Mouse (Mus musculus): Measurements from ENCODE around the gene Gkn2. TPM values are rescaled to one million over a fixed set of nuclear protein-coding genes. Genes with fewer than 3 reads are reported as not detected.

The Gkn2 gene
- polyA plus RNA-seq, 1 experiment from 2014 or later = not detected

DNA sequence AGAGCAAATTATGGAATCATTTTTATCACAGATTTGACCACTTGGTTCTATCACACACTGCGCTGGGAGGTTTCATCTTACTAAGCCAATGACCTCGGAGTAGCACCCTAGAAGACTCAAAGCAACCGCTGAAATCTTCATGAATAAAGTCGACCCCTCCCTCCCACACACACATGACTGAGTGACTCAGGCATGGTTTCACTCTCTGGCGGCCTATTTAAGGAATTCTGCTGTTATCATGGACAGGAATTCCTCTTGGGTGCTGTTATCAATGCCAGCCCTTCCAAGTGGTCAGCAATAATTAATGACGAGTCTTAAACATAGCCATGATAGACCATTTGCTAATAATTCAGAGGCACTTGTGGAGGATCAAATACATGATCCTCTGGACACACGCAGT lies 49.1 kb downstream of the Gkn2 start:
- H3K27me3 ChIP-seq (ENCODE audit: insufficient read depth, poor library complexity, severe bottlenecking) = peaks cover 11% of the 10 kb centered on the region; the same call in 1 of the 2 replicates
- H3K4me3 ChIP-seq = peak overlapping the region; percentile 25; the same call in 1 of the 2 replicates
- H3K4me1 ChIP-seq = peaks cover 55% of the 10 kb centered on the region
- no peak for DNase-seq (ENCODE audit: low spot score)
- H3K27ac ChIP-seq = peak overlapping the region; percentile 71
- no peaks in the 10 kb centered on the region for H3K36me3 ChIP-seq
- no peaks in the 10 kb centered on the region for H3K9me3 ChIP-seq
- 31% methylated on average over 7 of the region's 7 CpGs for WGBS

GRCm38 (mm10) chr6:87424037-87424816 lies 51.1 kb downstream of the Gkn2 start:
- Histone ChIP-seq H3K27me3 (ENCODE audit: insufficient read depth, poor library complexity, severe bottlenecking) (peaks cover 8% of the 10 kb centered on the region; the same call in 1 of the 2 replicates), H3K9me3 (no peaks in the 10 kb centered on the region), H3K27ac (no peak overlapping the region), H3K36me3 (no peaks in the 10 kb centered on the region), H3K4me1 (peaks cover 64% of the 10 kb centered on the region), H3K4me3 (0 out of 2 replicates have a peak overlapping the region, but pooled peaks have one; percentile 12)
- 28% methylated on average over 19 of the region's 19 CpGs for WGBS
- DNase-seq (ENCODE audit: low spot score) = peak; percentile 82

GRCm38 (mm10) chr6:87426954-87427353 lies 53.8 kb downstream of the Gkn2 start:
- no peak for DNase-seq (ENCODE audit: low spot score)
- no peaks in the 10 kb centered on the region for H3K27me3 ChIP-seq (ENCODE audit: insufficient read depth, poor library complexity, severe bottlenecking)
- WGBS = 46% methylated on average over 5 of the region's 5 CpGs
- no peaks in the 10 kb centered on the region for H3K36me3 ChIP-seq
- H3K4me1 ChIP-seq = peaks cover 51% of the 10 kb centered on the region
- H3K27ac ChIP-seq = peak overlapping the region; percentile 25; the same call in 1 of the 2 replicates
- H3K9me3 ChIP-seq = no peaks in the 10 kb centered on the region
- H3K4me3 ChIP-seq = no peak overlapping the region

DNA sequence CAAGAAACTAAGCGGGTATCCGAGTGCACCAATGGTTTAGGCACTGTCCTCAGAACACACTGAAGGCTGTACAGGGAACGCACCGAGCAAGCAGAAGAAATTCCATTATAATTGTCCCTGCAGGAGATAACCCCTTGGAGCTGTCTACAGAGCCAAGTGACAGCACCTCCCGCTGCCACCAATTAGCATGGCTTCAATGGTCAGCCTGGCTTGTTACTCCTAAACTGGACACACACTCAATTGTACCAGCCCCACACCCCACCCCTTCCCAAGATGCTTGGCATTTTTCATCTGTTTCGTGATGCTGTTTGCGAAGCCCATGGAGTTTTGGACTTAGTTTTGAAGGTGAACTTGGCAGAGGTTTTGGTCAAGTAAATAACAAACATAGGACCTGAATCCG lies 54.5 kb downstream of the Gkn2 start:
- Histone ChIP-seq H3K27ac (peak overlapping the region; percentile 43; the same call in 1 of the 2 replicates), H3K36me3 (no peaks in the 10 kb centered on the region), H3K4me3 (0 out of 2 replicates have a peak overlapping the region, but pooled peaks have one; percentile 1), H3K27me3 (ENCODE audit: insufficient read depth, poor library complexity, severe bottlenecking) (no peaks in the 10 kb centered on the region), H3K9me3 (no peaks in the 10 kb centered on the region), H3K4me1 (peaks cover 47% of the 10 kb centered on the region)
- WGBS = 42% methylated on average over 8 of the region's 8 CpGs
- DNase-seq (ENCODE audit: low spot score) = no peak

DNA sequence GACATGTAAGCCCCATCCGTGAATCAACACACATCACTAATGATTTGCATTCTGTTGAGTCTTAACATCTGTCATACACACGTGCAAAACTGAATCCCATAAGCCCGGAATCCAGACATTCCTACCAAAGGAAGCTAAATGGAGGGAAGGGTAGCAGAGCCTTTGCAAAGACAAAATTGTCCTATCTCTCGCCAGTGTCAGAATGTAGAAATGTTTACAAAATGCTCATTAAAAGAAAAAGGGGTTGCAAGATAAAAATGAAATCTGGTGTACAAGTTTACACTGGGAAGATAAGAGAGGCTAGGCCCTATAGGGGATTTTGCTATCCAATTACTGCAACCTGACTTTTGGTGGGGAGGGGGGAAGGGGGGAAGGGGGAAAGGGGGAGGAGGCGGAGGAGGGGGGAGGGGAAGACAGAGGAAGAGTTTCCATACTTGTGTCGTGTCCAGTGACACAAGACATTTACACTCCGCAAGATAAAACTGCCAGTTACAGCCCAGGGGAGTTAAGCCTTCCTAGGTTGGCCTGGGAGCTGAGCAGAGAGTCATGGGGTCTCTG lies 55.4 kb downstream of the Gkn2 start, which contains the start of gene Bmp10:
TSS of gene Bmp10 (plus strand) at position 508 of the 558 bp plus-strand sequence.
- no peaks in the 10 kb centered on the region for H3K27me3 ChIP-seq (ENCODE audit: insufficient read depth, poor library complexity, severe bottlenecking)
- H3K4me3 ChIP-seq = peak within 1 kb of the TSS; percentile 56
- WGBS = 50% methylated on average over 7 of the region's 7 CpGs
- DNase-seq (ENCODE audit: low spot score) = no peak
- no peaks in the 10 kb centered on the region for H3K9me3 ChIP-seq
- peak within 1 kb of the TSS; percentile 80 for H3K27ac ChIP-seq
- H3K36me3 ChIP-seq = no peaks in the 10 kb centered on the region
- H3K4me1 ChIP-seq = peaks cover 44% of the 10 kb centered on the region

Other genes with a start within 250 kb of the Gkn2 start
- 1.8 and 3.8 TPM in 2 replicates for gene Antxr1, start 37.5 kb upstream of the Gkn2 start, polyA plus RNA-seq (2016; fragmentation: Nextera tagmentation; extraction: Ambion mirVana)
- not detected in 2 replicates for gene Gkn1, start 22.4 kb upstream of the Gkn2 start, polyA plus RNA-seq (2016; fragmentation: Nextera tagmentation; extraction: Ambion mirVana)
- gene Gkn3, start 15.6 kb downstream of the Gkn2 start, polyA plus RNA-seq (2016; fragmentation: Nextera tagmentation; extraction: Ambion mirVana) = 0.17 and 0.58 TPM in 2 replicates
- 4.5 and 6.2 TPM in 2 replicates for gene Bmp10, start 55.6 kb downstream of the Gkn2 start, polyA plus RNA-seq (2016; fragmentation: Nextera tagmentation; extraction: Ambion mirVana)
- gene Arhgap25, start 159.9 kb downstream of the Gkn2 start, polyA plus RNA-seq (2016; fragmentation: Nextera tagmentation; extraction: Ambion mirVana) = 2.3 and 3.9 TPM in 2 replicates
- gene Prokr1, start 217.4 kb downstream of the Gkn2 start, polyA plus RNA-seq (2016; fragmentation: Nextera tagmentation; extraction: Ambion mirVana) = 3.0 and 3.9 TPM in 2 replicates

All from heart, embryonic 10.5 days (tissue).